Mouse (Mus musculus): ENCODE results near the gene Trpv3. TPM values are rescaled to one million over a fixed set of nuclear protein-coding genes. Genes with fewer than 3 reads are reported as not detected.

Trpv3 gene
- polyA plus RNA-seq, 1 experiment, result 0.05 TPM

GRCm38 (mm10) chr11:73235990-73236701 is 31.0 kb upstream of the Trpv3 start:
- Histone ChIP-seq H3K36me3 (ENCODE audit: control insufficient read depth, insufficient read depth) (no peaks in the 10 kb centered on the region), H3K27me3 (ENCODE audit: control insufficient read depth, insufficient read depth, insufficient read length) (peaks cover 10% of the 10 kb centered on the region), H3ac (ENCODE audit: control insufficient read depth, insufficient read length) (no peak overlapping the region), H3K79me2 (ENCODE audit: control insufficient read depth, insufficient read depth) (no peaks in the 10 kb centered on the region), H3K4me3 (no peak overlapping the region), H3K4me2 (ENCODE audit: low read depth) (no peak overlapping the region)
- TF ChIP-seq MYOD1 (IDR thresholded peaks at IDR 0.05; ENCODE audit: control insufficient read depth in 1 of 3, insufficient read length in 2 of 3, low read depth in 2 of 3) (no peak), POLR2A (IDR thresholded peaks at IDR 0.05; ENCODE audit: insufficient read length, low read depth) (no peak), REST (IDR thresholded peaks at IDR 0.05; ENCODE audit: insufficient read depth, insufficient read length) (no peak), MYOG (IDR thresholded peaks at IDR 0.05; ENCODE audit: control insufficient read depth in 1 of 3, insufficient read depth in 1 of 3, insufficient read length in 2 of 3, low read depth in 2 of 3) (no peak), SRF (IDR thresholded peaks at IDR 0.05; ENCODE audit: control insufficient read depth, insufficient read length, low read depth) (no peak), TCF12 (IDR thresholded peaks at IDR 0.05; ENCODE audit: insufficient read depth, poor library complexity, severe bottlenecking) (no peak), TCF3 (IDR thresholded peaks at IDR 0.05; ENCODE audit: insufficient read length, low read depth) (no peak), POLR2AphosphoS2 (IDR thresholded peaks at IDR 0.05; ENCODE audit: insufficient read length, low read depth) (no peak), CEBPB (IDR thresholded peaks at IDR 0.05; ENCODE audit: insufficient read depth, poor library complexity, severe bottlenecking) (no peak), MAX (IDR thresholded peaks at IDR 0.05; ENCODE audit: low read depth) (no peak), E2F4 (IDR thresholded peaks at IDR 0.05; ENCODE audit: insufficient read depth) (no peak), USF1 (IDR thresholded peaks at IDR 0.05; ENCODE audit: low read depth) (no peak)

GRCm38 (mm10) chr11:73236731-73237130 is 30.5 kb upstream of the Trpv3 start:
- peaks cover 10% of the 10 kb centered on the region for H3K27me3 ChIP-seq (ENCODE audit: control insufficient read depth, insufficient read depth, insufficient read length)
- no peak for TF ChIP-seq SRF (IDR thresholded peaks at IDR 0.05; ENCODE audit: control insufficient read depth, insufficient read length, low read depth)
- no peak for TF ChIP-seq POLR2A (IDR thresholded peaks at IDR 0.05; ENCODE audit: insufficient read length, low read depth)
- no peak for TF ChIP-seq REST (IDR thresholded peaks at IDR 0.05; ENCODE audit: insufficient read depth, insufficient read length)
- TF ChIP-seq USF1 (IDR thresholded peaks at IDR 0.05; ENCODE audit: low read depth), result no peak
- TF ChIP-seq TCF12 (IDR thresholded peaks at IDR 0.05; ENCODE audit: insufficient read depth, poor library complexity, severe bottlenecking), result no peak
- no peak overlapping the region for H3K4me2 ChIP-seq (ENCODE audit: low read depth)

GRCm38 (mm10) chr11:73242199-73242598 is 25.0 kb upstream of the Trpv3 start:
- Histone ChIP-seq H3K4me3 (no peak overlapping the region), H3K4me2 (ENCODE audit: low read depth) (no peak overlapping the region), H3ac (ENCODE audit: control insufficient read depth, insufficient read length) (no peak overlapping the region), H3K79me2 (ENCODE audit: control insufficient read depth, insufficient read depth) (no peaks in the 10 kb centered on the region), H3K36me3 (ENCODE audit: control insufficient read depth, insufficient read depth) (no peaks in the 10 kb centered on the region), H3K27me3 (ENCODE audit: control insufficient read depth, insufficient read depth, insufficient read length) (peaks cover 10% of the 10 kb centered on the region)
- TF ChIP-seq TCF12 (IDR thresholded peaks at IDR 0.05; ENCODE audit: insufficient read depth, poor library complexity, severe bottlenecking), result no peak
- no peak for TF ChIP-seq REST (IDR thresholded peaks at IDR 0.05; ENCODE audit: insufficient read depth, insufficient read length)
- TF ChIP-seq CEBPB (IDR thresholded peaks at IDR 0.05; ENCODE audit: insufficient read depth, poor library complexity, severe bottlenecking), result no peak
- no peak for TF ChIP-seq POLR2A (IDR thresholded peaks at IDR 0.05; ENCODE audit: insufficient read length, low read depth)
- no peak for TF ChIP-seq MAX (IDR thresholded peaks at IDR 0.05; ENCODE audit: low read depth)
- TF ChIP-seq USF1 (IDR thresholded peaks at IDR 0.05; ENCODE audit: low read depth), result no peak
- TF ChIP-seq TCF3 (IDR thresholded peaks at IDR 0.05; ENCODE audit: insufficient read length, low read depth), result no peak
- no peak for TF ChIP-seq E2F4 (IDR thresholded peaks at IDR 0.05; ENCODE audit: insufficient read depth)
- TF ChIP-seq MYOG (IDR thresholded peaks at IDR 0.05; ENCODE audit: control insufficient read depth in 1 of 3, insufficient read depth in 1 of 3, insufficient read length in 2 of 3, low read depth in 2 of 3), result no peak
- TF ChIP-seq SRF (IDR thresholded peaks at IDR 0.05; ENCODE audit: control insufficient read depth, insufficient read length, low read depth), result no peak
- no peak for TF ChIP-seq POLR2AphosphoS2 (IDR thresholded peaks at IDR 0.05; ENCODE audit: insufficient read length, low read depth)

More at GRCm38 (mm10) chr11:73236731-73237130, 30.5 kb upstream of the Trpv3 start:
- Histone ChIP-seq H3K79me2 (ENCODE audit: control insufficient read depth, insufficient read depth) (no peaks in the 10 kb centered on the region), H3K4me3 (no peak overlapping the region), H3ac (ENCODE audit: control insufficient read depth, insufficient read length) (no peak overlapping the region), H3K36me3 (ENCODE audit: control insufficient read depth, insufficient read depth) (no peaks in the 10 kb centered on the region)

- Histone ChIP-seq H3K4me2 (ENCODE audit: low read depth) (no peak overlapping the region), H3K27me3 (ENCODE audit: control insufficient read depth, insufficient read depth, insufficient read length) (peaks cover 10% of the 10 kb centered on the region), H3K79me2 (ENCODE audit: control insufficient read depth, insufficient read depth) (no peaks in the 10 kb centered on the region), H3K4me3 (no peak overlapping the region), H3ac (ENCODE audit: control insufficient read depth, insufficient read length) (no peak overlapping the region), H3K36me3 (ENCODE audit: control insufficient read depth, insufficient read depth) (no peaks in the 10 kb centered on the region)
- TF ChIP-seq E2F4 (IDR thresholded peaks at IDR 0.05; ENCODE audit: insufficient read depth) (no peak), POLR2A (IDR thresholded peaks at IDR 0.05; ENCODE audit: insufficient read length, low read depth) (no peak), REST (IDR thresholded peaks at IDR 0.05; ENCODE audit: insufficient read depth, insufficient read length) (no peak), TCF3 (IDR thresholded peaks at IDR 0.05; ENCODE audit: insufficient read length, low read depth) (no peak), MAX (IDR thresholded peaks at IDR 0.05; ENCODE audit: low read depth) (no peak), MYOD1 (IDR thresholded peaks at IDR 0.05; ENCODE audit: control insufficient read depth in 1 of 3, insufficient read length in 2 of 3, low read depth in 2 of 3) (no peak), TCF12 (IDR thresholded peaks at IDR 0.05; ENCODE audit: insufficient read depth, poor library complexity, severe bottlenecking) (no peak), POLR2AphosphoS2 (IDR thresholded peaks at IDR 0.05; ENCODE audit: insufficient read length, low read depth) (no peak), MYOG (IDR thresholded peaks at IDR 0.05; ENCODE audit: control insufficient read depth in 1 of 3, insufficient read depth in 1 of 3, insufficient read length in 2 of 3, low read depth in 2 of 3) (no peak)
Measured at GRCm38 (mm10) chr11:73242777-73243176, 24.4 kb upstream of the Trpv3 start.
